Mouse (Mus musculus): ENCODE measurements around the gene Ssr4.

The Ssr4 gene

GRCm38 (mm10) chrX:73786364-73787224 lies at the start of gene Ssr4, which contains the start of gene Idh3g:
Gene Ssr4, plus strand, starts transcription at chrX:73787028.
Gene Idh3g, minus strand, starts transcription at chrX:73786897.
- no peak for TF ChIP-seq GATA4 (IDR thresholded peaks at IDR 0.05; ENCODE audit: insufficient replicate concordance, low read length)

GRCm38 (mm10) chrX:73738155-73738554 lies 48.7 kb upstream of the Ssr4 start:
- TF ChIP-seq GATA4 (IDR thresholded peaks at IDR 0.05; ENCODE audit: insufficient replicate concordance, low read length) = no peak

GRCm38 (mm10) chrX:73739151-73739550 lies 47.7 kb upstream of the Ssr4 start:
- no peak for TF ChIP-seq GATA4 (IDR thresholded peaks at IDR 0.05; ENCODE audit: insufficient replicate concordance, low read length)

- TF ChIP-seq GATA4 (IDR thresholded peaks at IDR 0.05; ENCODE audit: insufficient replicate concordance, low read length) = no peak
These were observed 41.9 kb upstream of the Ssr4 start for GRCm38 (mm10) chrX:73744774-73745481.

GRCm38 (mm10) chrX:73748977-73749376 lies 37.9 kb upstream of the Ssr4 start:
- TF ChIP-seq GATA4 (IDR thresholded peaks at IDR 0.05; ENCODE audit: insufficient replicate concordance, low read length) = no peak

- no peak for TF ChIP-seq GATA4 (IDR thresholded peaks at IDR 0.05; ENCODE audit: insufficient replicate concordance, low read length)
These were observed 30.3 kb upstream of the Ssr4 start, which contains the start of gene Plxnb3 for GRCm38 (mm10) chrX:73756334-73757140. Gene Plxnb3, plus strand, starts transcription at chrX:73757090.

GRCm38 (mm10) chrX:73758611-73759290 lies 28.1 kb upstream of the Ssr4 start:
- no peak for TF ChIP-seq GATA4 (IDR thresholded peaks at IDR 0.05; ENCODE audit: insufficient replicate concordance, low read length)

GRCm38 (mm10) chrX:73765311-73765710 lies 21.5 kb upstream of the Ssr4 start:
- TF ChIP-seq GATA4 (IDR thresholded peaks at IDR 0.05; ENCODE audit: insufficient replicate concordance, low read length) = no peak

- TF ChIP-seq GATA4 (IDR thresholded peaks at IDR 0.05; ENCODE audit: insufficient replicate concordance, low read length) = no peak
These were observed 19.6 kb upstream of the Ssr4 start for GRCm38 (mm10) chrX:73767267-73767666.

GRCm38 (mm10) chrX:73774168-73774760 lies 12.6 kb upstream of the Ssr4 start, which contains the start of gene Srpk3:
Gene Srpk3, plus strand, starts transcription at chrX:73774405.
- no peak for TF ChIP-seq GATA4 (IDR thresholded peaks at IDR 0.05; ENCODE audit: insufficient replicate concordance, low read length)

- no peak for TF ChIP-seq GATA4 (IDR thresholded peaks at IDR 0.05; ENCODE audit: insufficient replicate concordance, low read length)
These were observed 11.9 kb upstream of the Ssr4 start for GRCm38 (mm10) chrX:73774802-73775483.

GRCm38 (mm10) chrX:73782227-73782626 lies 4.6 kb upstream of the Ssr4 start:
- TF ChIP-seq GATA4 (IDR thresholded peaks at IDR 0.05; ENCODE audit: insufficient replicate concordance, low read length) = no peak

GRCm38 (mm10) chrX:73785666-73786065 lies 1.2 kb upstream of the Ssr4 start:
- TF ChIP-seq GATA4 (IDR thresholded peaks at IDR 0.05; ENCODE audit: insufficient replicate concordance, low read length) = no peak

- TF ChIP-seq GATA4 (IDR thresholded peaks at IDR 0.05; ENCODE audit: insufficient replicate concordance, low read length) = no peak
These were observed 364 bp downstream of the Ssr4 start for GRCm38 (mm10) chrX:73787225-73787558.

Measured in liver, adult (tissue).